Mouse (Mus musculus) MEL (cell line): ENCODE results near the gene 4930558C23Rik. TPM values are rescaled to one million over a fixed set of nuclear protein-coding genes. Genes with fewer than 3 reads are reported as not detected.
"Not testable (repeated sequence)": the region's sequence is repeated elsewhere in the genome, so short reads cannot be mapped to it uniquely, and the experiment has no call there.

ENCODE experiments used
- DNase-seq: peaks from one replicate; pipeline ENCODE4 v3.0.0; 2011; ENCODE audit warnings: low read depth, low spot score
- H3K27ac ChIP-seq: 2 replicates; pipeline ENCODE4 v1.5.1; 2012; ENCODE audit warnings: low read depth, mild to moderate bottlenecking, control low read depth, low read length, moderate library complexity; ENCODE audit not compliant: control insufficient read depth
- H3K27me3 ChIP-seq, 2 experiments: fragments of 150-350 bp in 1 of 2; sonication (generic) in 1 of 2; 2 replicates each; pipeline ENCODE4 v1.6.1; 2012; ENCODE audit warnings: low read length in 2 of 2, mild to moderate bottlenecking in 2 of 2, improper control_type of control experiment in 1 of 2, moderate library complexity in 1 of 2; ENCODE audit not compliant: insufficient read depth in 2 of 2, control insufficient read depth in 1 of 2
- H3K36me3 ChIP-seq, 2 experiments: 2 replicates each; pipeline ENCODE4 v1.6.1; 2012 to 2014; ENCODE audit warnings: low read length in 2 of 2, improper control_type of control experiment in 1 of 2, inconsistent platforms in 1 of 2, mild to moderate bottlenecking in 1 of 2; ENCODE audit not compliant: insufficient read depth in 2 of 2, control insufficient read depth in 1 of 2
- H3K4me1 ChIP-seq, 2 experiments: fragments of 150-350 bp in 1 of 2; sonication (generic) in 1 of 2; 2 replicates each; pipeline ENCODE4 v1.6.1; 2012; ENCODE audit warnings: low read length in 2 of 2, improper control_type of control experiment in 1 of 2, mild to moderate bottlenecking in 1 of 2; ENCODE audit not compliant: insufficient read depth in 2 of 2, control insufficient read depth in 1 of 2
- H3K4me3 ChIP-seq, 2 experiments: fragments of 150-350 bp in 1 of 2; sonication (generic) in 1 of 2; 2 replicates each; pipeline ENCODE4 v1.5.1; 2012; ENCODE audit warnings: low read depth in 2 of 2, low read length in 2 of 2, mild to moderate bottlenecking in 2 of 2, moderate library complexity in 2 of 2, control low read depth in 1 of 2, improper control_type of control experiment in 1 of 2; ENCODE audit not compliant: control insufficient read depth in 1 of 2, insufficient read depth in 1 of 2
- H3K79me2 ChIP-seq: 2 replicates; pipeline ENCODE4 v1.6.1; 2012; ENCODE audit warnings: mild to moderate bottlenecking, low read length, moderate library complexity; ENCODE audit not compliant: control insufficient read depth, poor library complexity, insufficient read depth
- H3K9ac ChIP-seq: 2 replicates; pipeline ENCODE4 v1.6.1; 2012; ENCODE audit warnings: low read depth, mild to moderate bottlenecking, control low read depth, low read length, moderate library complexity; ENCODE audit not compliant: control insufficient read depth, poor library complexity, severe bottlenecking
- H3K9me3 ChIP-seq: fragments of 150-350 bp; sonication (generic); replicated peaks from 2 replicates; pipeline ENCODE4 v1.6.1; 2012; ENCODE audit warnings: mild to moderate bottlenecking, low read length, improper control_type of control experiment, moderate library complexity; ENCODE audit not compliant: insufficient read depth
- CHD2 ChIP-seq: IDR thresholded peaks from 2 replicates; pipeline ENCODE4 v1.6.1; 2011; ENCODE audit warnings: low read length, improper control_type of control experiment
- CTCF ChIP-seq, 3 experiments: IDR thresholded peaks in 2 of 3; conservative IDR thresholded peaks in 1 of 3; 2 replicates each; pipeline ENCODE4 v1.5.1; 2011 to 2012; ENCODE audit warnings: low read length in 3 of 3, low read depth in 2 of 3, mild to moderate bottlenecking in 2 of 3, improper control_type of control experiment in 1 of 3, inconsistent platforms in 1 of 3, mixed read lengths in 1 of 3, moderate library complexity in 1 of 3; ENCODE audit not compliant: control insufficient read depth in 1 of 3, insufficient read depth in 1 of 3, poor library complexity in 1 of 3, severe bottlenecking in 1 of 3
- GABPA ChIP-seq: IDR thresholded peaks from 2 replicates; pipeline ENCODE4 v1.6.1; 2012; ENCODE audit warnings: low read depth, mild to moderate bottlenecking, inconsistent platforms, low read length, improper control_type of control experiment, moderate library complexity
- MAX ChIP-seq: IDR thresholded peaks from 2 replicates; pipeline ENCODE4 v1.6.1; 2011; ENCODE audit warnings: low read length, improper control_type of control experiment
- MYC ChIP-seq: IDR thresholded peaks from 2 replicates; pipeline ENCODE4 v1.6.1; 2011; ENCODE audit warnings: low read depth, mild to moderate bottlenecking, low read length, improper control_type of control experiment, moderate library complexity
- POLR2A ChIP-seq, 2 experiments: IDR thresholded peaks; 2 replicates each; pipeline ENCODE4 v1.6.1; 2011 to 2012; ENCODE audit warnings: low read length in 2 of 2, mild to moderate bottlenecking in 2 of 2, control low read depth in 1 of 2, improper control_type of control experiment in 1 of 2, low read depth in 1 of 2, moderate library complexity in 1 of 2; ENCODE audit not compliant: control insufficient read depth in 1 of 2, insufficient read depth in 1 of 2, poor library complexity in 1 of 2
- POLR2AphosphoS2 ChIP-seq: IDR thresholded peaks from 2 replicates; pipeline ENCODE4 v1.6.1; 2011; ENCODE audit warnings: low read length, improper control_type of control experiment
- POLR2AphosphoS5 ChIP-seq: IDR thresholded peaks from 2 replicates; pipeline ENCODE4 v1.6.1; 2012; ENCODE audit warnings: low read depth, borderline replicate concordance, mild to moderate bottlenecking, inconsistent platforms, low read length, moderate library complexity, mixed read lengths
- RAD21 ChIP-seq: IDR thresholded peaks from 2 replicates; pipeline ENCODE4 v1.6.1; 2011; ENCODE audit warnings: mild to moderate bottlenecking, low read depth, low read length, improper control_type of control experiment
- SIN3A ChIP-seq: IDR thresholded peaks from 2 replicates; pipeline ENCODE4 v1.6.1; 2012; ENCODE audit warnings: low read length, improper control_type of control experiment, inconsistent platforms
- SMC3 ChIP-seq: IDR thresholded peaks from 2 replicates; pipeline ENCODE4 v1.6.1; 2011; ENCODE audit warnings: low read depth, low read length, improper control_type of control experiment
- TBP ChIP-seq: IDR thresholded peaks from 2 replicates; pipeline ENCODE4 v1.8.0; 2011; ENCODE audit warnings: low read depth, low read length, improper control_type of control experiment
- ZC3H11A ChIP-seq: IDR thresholded peaks from 2 replicates; pipeline ENCODE4 v1.6.1; 2012; ENCODE audit warnings: low read depth, mild to moderate bottlenecking, inconsistent platforms, low read length, improper control_type of control experiment
- ZMIZ1 ChIP-seq: IDR thresholded peaks from 2 replicates; pipeline ENCODE4 v1.6.1; 2012; ENCODE audit warnings: low read depth, mild to moderate bottlenecking, inconsistent platforms, low read length, improper control_type of control experiment, moderate library complexity
- ZNF384 ChIP-seq: IDR thresholded peaks from 2 replicates; pipeline ENCODE4 v1.6.1; 2012; ENCODE audit warnings: low read depth, mild to moderate bottlenecking, inconsistent platforms, low read length, improper control_type of control experiment
- polyA plus RNA-seq, 2 experiments: library from polyadenylated mRNA; stranded (reverse) in 1 of 2; unstranded in 1 of 2; fragments of >175 nt in 1 of 2; fragments of >200 nt in 1 of 2; gene quantifications; 2 replicates each; pipeline versions ENCODE4 v1.2.1 to v1.2.4; 2012; ENCODE audit warnings: low replicate concordance in 2 of 2, low read depth in 1 of 2; ENCODE audit not compliant: insufficient read length in 2 of 2, insufficient read depth in 1 of 2, missing spikeins in 1 of 2
- total RNA-seq: library from RNA; depleted of rRNA; stranded (reverse); fragments of 300-350 nt; gene quantifications from 2 replicates; pipeline ENCODE4 v1.2.3, GENCODE M21; 2012

The 4930558C23Rik gene
- total and polyA plus RNA-seq, 3 experiments = not detected

- H3K4me1 ChIP-seq = peaks cover 4 to 16% of the 10 kb centered on the region in 2 experiments; a peak in 3 of 4 replicates
- H3K9me3 ChIP-seq, H3K27ac ChIP-seq, DNase-seq, H3K27me3 ChIP-seq: not testable (repeated sequence)
- peaks cover 15% of the 10 kb centered on the region for H3K79me2 ChIP-seq
- peaks cover 15 to 34% of the 10 kb centered on the region in 2 experiments for H3K36me3 ChIP-seq
- H3K9ac ChIP-seq = peak overlapping the region; percentile 86
- 0 out of 2 replicates have a peak, but pooled peaks have one; percentile 19 for TF ChIP-seq SIN3A
- H3K4me3 ChIP-seq = peak overlapping the region; percentile 71 to 92
These were observed 46.6 kb downstream of the 4930558C23Rik start for GRCm38 (mm10) chr3:95355911-95356544.

- H3K9me3 ChIP-seq = no peaks in the 10 kb centered on the region
- H3K27me3 ChIP-seq = no peaks in the 10 kb centered on the region
- TF ChIP-seq ZMIZ1 = peak; percentile 51; the same call in 1 of the 2 replicates
- peak in 1 of 2 experiments; percentile 39; a peak in 2 of 4 replicates for TF ChIP-seq POLR2A (IDR thresholded peaks at IDR 0.05; ENCODE audit: control insufficient read depth in 1 of 2, insufficient read depth in 1 of 2, low read depth in 1 of 2, low read length in 2 of 2, poor library complexity in 1 of 2)
- no peak for TF ChIP-seq POLR2AphosphoS2
- TF ChIP-seq GABPA = no peak
- peak; percentile 68; the same call in 1 of the 2 replicates for TF ChIP-seq SIN3A
- peak; percentile 93 for TF ChIP-seq SMC3
- TF ChIP-seq RAD21 = peak; percentile 93
- TF ChIP-seq ZNF384 = peak; percentile 56; the same call in 1 of the 2 replicates
- TF ChIP-seq CTCF (IDR thresholded peaks at IDR 0.05 in 2 of 3, conservative IDR thresholded peaks at IDR 0.05 in 1 of 3; ENCODE audit: control insufficient read depth in 1 of 3, insufficient read depth in 1 of 3, low read depth in 2 of 3, low read length in 3 of 3, poor library complexity in 1 of 3, severe bottlenecking in 1 of 3) = peak; percentile 54 to 96 (median 93)
- 0 out of 2 replicates have a peak, but pooled peaks have one; percentile 20 for TF ChIP-seq MAX
- TF ChIP-seq POLR2AphosphoS5 = no peak
- TF ChIP-seq MYC = peak; percentile 79
- TF ChIP-seq ZC3H11A = peak; percentile 85
- no peak for TF ChIP-seq CHD2
- no peak overlapping the region for H3K27ac ChIP-seq
- no peak overlapping the region for H3K4me3 ChIP-seq
- no peaks in the 10 kb centered on the region for H3K4me1 ChIP-seq
- H3K9ac ChIP-seq = no peak overlapping the region
- peaks cover 0 to 80% of the 10 kb centered on the region in 2 experiments; a peak in 2 of 4 replicates for H3K36me3 ChIP-seq
- peak; percentile 89 for DNase-seq
- H3K79me2 ChIP-seq = peaks cover 4% of the 10 kb centered on the region; the same call in 1 of the 2 replicates
These were observed 53.1 kb downstream of the 4930558C23Rik start for GRCm38 (mm10) chr3:95349491-95349890.

GRCm38 (mm10) chr3:95348343-95348742 is 54.3 kb downstream of the 4930558C23Rik start:
- H3K9me3 ChIP-seq, DNase-seq, H3K27me3 ChIP-seq, H3K27ac ChIP-seq, H3K9ac ChIP-seq, H3K4me3 ChIP-seq, H3K4me1 ChIP-seq, H3K79me2 ChIP-seq: not testable (repeated sequence)
- 0 out of 2 replicates have a peak, but pooled peaks have one; percentile 33 for TF ChIP-seq ZNF384
- TF ChIP-seq SMC3 = peak; percentile 29
- TF ChIP-seq TBP = peak; percentile 56; the same call in 1 of the 2 replicates
- peak; percentile 17 for TF ChIP-seq RAD21
- peak in 2 of 3 experiments; percentile 20 to 35; a peak in 2 of 6 replicates for TF ChIP-seq CTCF (IDR thresholded peaks at IDR 0.05 in 2 of 3, conservative IDR thresholded peaks at IDR 0.05 in 1 of 3; ENCODE audit: control insufficient read depth in 1 of 3, insufficient read depth in 1 of 3, low read depth in 2 of 3, low read length in 3 of 3, poor library complexity in 1 of 3, severe bottlenecking in 1 of 3)
- TF ChIP-seq POLR2AphosphoS2 = peak; percentile 67; the same call in 1 of the 2 replicates
- H3K36me3 ChIP-seq = peaks cover 0 to 77% of the 10 kb centered on the region in 2 experiments; a peak in 2 of 4 replicates
